Mouse (Mus musculus) lung, postnatal 0 days (tissue): ENCODE data around the gene Pdzd7.

Source experiments
- CTCF ChIP-seq: IDR thresholded peaks from 2 replicates; pipeline ENCODE4 v1.5.1; 2016; ENCODE audit warnings: antibody characterized with exemption, mild to moderate bottlenecking
- EP300 ChIP-seq: IDR thresholded peaks from 2 replicates; pipeline ENCODE4 v1.6.1; 2016; ENCODE audit warnings: antibody characterized with exemption, mild to moderate bottlenecking, control low read depth

DNA sequence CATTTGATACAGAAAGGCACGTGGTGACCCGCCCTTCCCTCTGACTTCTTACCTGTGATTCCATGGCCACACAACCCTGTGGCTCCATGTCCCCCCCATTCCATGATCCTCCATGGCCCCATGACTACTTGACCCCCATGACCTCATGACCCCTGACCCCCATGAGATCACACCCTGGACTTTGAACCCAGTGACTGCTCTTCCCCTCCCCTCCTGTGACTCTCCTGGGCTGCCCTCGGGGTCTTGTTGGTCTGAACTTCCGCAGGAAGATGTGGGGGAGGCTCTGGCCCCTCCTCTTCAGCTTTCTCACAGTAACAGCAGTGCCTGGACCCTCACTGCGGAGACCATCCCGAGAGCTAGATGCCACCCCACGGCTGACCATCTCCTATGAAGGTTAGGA, 53.3 kb downstream of the Pdzd7 start:
- TF ChIP-seq CTCF, result no peak
- no peak for TF ChIP-seq EP300
